Mouse (Mus musculus): ENCODE measurements around the gene Prr22.

GRCm38 (mm10) chr17:56818067-56818636, 48.1 kb downstream of the Prr22 start:
- no peak for TF ChIP-seq POLR2AphosphoS2 (IDR thresholded peaks at IDR 0.05; ENCODE audit: insufficient read length, low read depth)
- TF ChIP-seq MAX (IDR thresholded peaks at IDR 0.05; ENCODE audit: low read depth) = no peak
- TF ChIP-seq POLR2A (IDR thresholded peaks at IDR 0.05; ENCODE audit: insufficient read length, low read depth) = no peak
- TF ChIP-seq TCF12 (IDR thresholded peaks at IDR 0.05; ENCODE audit: insufficient read depth, poor library complexity, severe bottlenecking) = no peak
